17 mouse cellular contexts compared by ENCODE assay signal in the genomic region with DNA sequence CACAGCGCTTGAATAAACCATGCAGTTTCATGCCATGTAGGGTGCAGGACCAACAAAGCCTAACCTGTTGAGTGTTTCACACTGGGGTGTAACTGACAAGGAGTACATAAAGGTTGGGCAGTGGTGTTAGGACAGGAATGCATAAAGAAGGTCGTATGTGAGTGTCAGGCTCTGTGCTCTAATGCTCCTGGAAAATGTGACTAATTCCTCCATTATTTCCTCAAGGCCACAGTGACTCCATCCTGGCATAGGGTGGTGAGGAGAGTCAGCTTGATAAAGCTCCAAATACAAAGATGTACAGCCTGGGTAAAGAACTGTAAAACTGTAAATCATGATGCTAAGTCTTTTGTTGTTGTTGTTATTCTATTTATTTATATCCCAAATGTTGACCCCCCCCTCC.
"Had no signal": no experiment of that assay in that cellular context is flagged by ENCODE, and none has a peak within 500 bp of the region (broad histone marks: within the 10 kb centered on the region; RNA-seq: fewer than 3 reads in every experiment).

No protein-coding gene starts in this region.

- H3K9ac ChIP-seq: liver, embryonic 14.5 days; liver, postnatal 0 days; lung, embryonic 14.5 days; midbrain, embryonic 12.5 days; midbrain, embryonic 15.5 days; neural tube, embryonic 12.5 days; neural tube, embryonic 15.5 days had no signal

- H3K4me3 ChIP-seq: layer of hippocampus, adult 2 months; midbrain, embryonic 12.5 days; midbrain, embryonic 15.5 days; neural tube, embryonic 12.5 days; neural tube, embryonic 15.5 days had no signal

- H3K4me1 ChIP-seq: midbrain, embryonic 12.5 days; midbrain, embryonic 15.5 days; neural tube, embryonic 12.5 days; neural tube, embryonic 15.5 days had no signal

- H3K9me3 ChIP-seq: midbrain, embryonic 12.5 days; midbrain, embryonic 15.5 days; neural tube, embryonic 12.5 days; neural tube, embryonic 15.5 days had no signal

- DNase-seq: layer of hippocampus, adult 9-11 months; liver, postnatal 0 days; right cerebral cortex, adult 18-20 months; right cerebral cortex, postnatal 14 days; right cerebral cortex, postnatal 4 days; thymus, adult 2 months; thymus, postnatal 14 days; thymus, postnatal 4 days had no signal

- H3K36me3 ChIP-seq: midbrain, embryonic 12.5 days; midbrain, embryonic 15.5 days; neural tube, embryonic 12.5 days; neural tube, embryonic 15.5 days had no signal

- H3K27ac ChIP-seq: layer of hippocampus, adult 2 months; liver, embryonic 14.5 days; macrophage; midbrain, embryonic 12.5 days; midbrain, embryonic 15.5 days; neural tube, embryonic 12.5 days; neural tube, embryonic 15.5 days; stomach, postnatal 0 days had no signal

- ATAC-seq: liver, postnatal 0 days; midbrain, embryonic 15.5 days had no signal

- H3K27me3 ChIP-seq: midbrain, embryonic 12.5 days; midbrain, embryonic 15.5 days; neural tube, embryonic 12.5 days; neural tube, embryonic 15.5 days had no signal

- H3K4me2 ChIP-seq: lung, embryonic 14.5 days; midbrain, embryonic 12.5 days; midbrain, embryonic 15.5 days; neural tube, embryonic 12.5 days; neural tube, embryonic 15.5 days had no signal
